Mouse (Mus musculus): ENCODE measurements around the gene Tet1.

GRCm38 (mm10) chr10:62891025-62891424 is 17.8 kb downstream of the Tet1 start:
- TF ChIP-seq CTCF (IDR thresholded peaks at IDR 0.05) (no peak), EP300 (IDR thresholded peaks at IDR 0.05) (no peak)
